Mouse (Mus musculus): Measurements from ENCODE around the gene Afap1l2. TPM values are rescaled to one million over a fixed set of nuclear protein-coding genes. Genes with fewer than 3 reads are reported as not detected.
A peak's percentile ranks its signal among the peaks of the same experiment; 100 is the strongest.

The Afap1l2 gene
- total RNA-seq, 2 experiments from 2014 or later: 7.9 to 8.4 TPM

DNA sequence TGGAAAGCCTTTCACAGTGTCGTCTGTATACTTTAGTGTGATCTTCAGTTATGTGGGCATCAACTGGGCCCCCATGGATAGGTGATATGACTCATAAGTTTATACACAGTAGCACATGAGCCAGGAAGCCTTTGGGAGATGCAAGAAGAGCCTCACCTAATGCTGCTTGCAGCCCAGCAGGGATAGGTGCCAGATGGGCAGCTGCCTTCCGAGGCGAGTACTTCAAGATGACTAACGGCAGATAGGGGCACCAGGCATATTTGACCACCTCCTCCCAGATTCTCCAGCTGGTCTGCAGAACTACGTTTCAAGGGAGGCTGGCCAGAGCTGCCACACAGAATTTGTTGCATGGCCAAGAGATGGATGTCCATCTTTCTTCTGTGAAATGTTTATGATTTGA lies 114.7 kb downstream of the Afap1l2 start:
- H3K27ac ChIP-seq: no peak overlapping the region
- intact Hi-C loops (cut with DNase I): no loop called here
- no peak for TF ChIP-seq CTCF (IDR thresholded peaks at IDR 0.05)
- H3K4me3 ChIP-seq: no peak overlapping the region
- DNase-seq (ENCODE audit: extremely low spot score in 1 of 2, low spot score in 2 of 2): no peak

DNA sequence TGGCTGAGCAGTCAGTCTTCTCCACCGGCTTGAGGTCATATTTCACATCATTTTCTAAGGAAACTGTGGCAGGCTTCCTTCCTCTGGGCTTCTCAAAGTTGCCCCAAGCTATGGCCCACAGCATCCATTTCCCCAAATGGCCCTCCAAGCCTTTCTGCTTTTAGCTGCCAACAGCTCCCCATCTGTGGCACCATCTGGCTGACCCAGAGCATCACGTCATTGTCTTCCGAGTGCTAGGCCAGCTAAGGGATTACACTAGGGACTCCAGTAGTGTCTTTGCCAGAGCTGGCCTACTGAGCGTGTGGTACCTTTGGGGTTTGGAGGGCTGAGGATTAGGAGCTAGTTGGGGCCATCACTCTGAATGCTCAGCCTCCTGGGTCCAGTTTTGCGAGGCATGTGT lies 115.4 kb downstream of the Afap1l2 start:
- Histone ChIP-seq H3K27ac (no peak overlapping the region), H3K4me3 (no peak overlapping the region)
- DNase-seq (ENCODE audit: extremely low spot score in 1 of 2, low spot score in 2 of 2): no peak
- intact Hi-C loops (cut with DNase I): no loop called here
- TF ChIP-seq CTCF (IDR thresholded peaks at IDR 0.05): no peak

DNA sequence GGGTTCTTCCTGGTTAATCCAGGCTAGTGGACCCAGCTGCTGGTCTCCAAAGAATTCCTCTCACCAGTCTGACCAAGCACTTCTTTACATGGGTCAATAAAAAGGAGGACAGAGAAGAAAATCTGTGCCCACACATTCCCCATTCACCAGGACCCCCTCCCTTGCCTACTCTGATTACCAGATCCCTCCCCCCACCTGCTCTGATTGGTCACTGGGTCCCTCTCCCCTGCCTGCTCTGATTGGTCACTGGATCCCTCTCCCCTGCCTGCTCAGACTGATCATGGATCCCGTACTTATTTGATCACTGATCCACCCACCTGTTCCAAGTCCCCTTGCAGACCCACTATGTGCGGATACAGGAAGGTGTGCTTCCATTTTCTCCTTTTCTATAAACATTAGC lies 116.6 kb downstream of the Afap1l2 start:
- DNase-seq (ENCODE audit: extremely low spot score in 1 of 2, low spot score in 2 of 2): no peak
- Histone ChIP-seq H3K4me3 (no peak overlapping the region), H3K27ac (no peak overlapping the region)
- no peak for TF ChIP-seq CTCF (IDR thresholded peaks at IDR 0.05)
- intact Hi-C loops (cut with DNase I): no loop called here

DNA sequence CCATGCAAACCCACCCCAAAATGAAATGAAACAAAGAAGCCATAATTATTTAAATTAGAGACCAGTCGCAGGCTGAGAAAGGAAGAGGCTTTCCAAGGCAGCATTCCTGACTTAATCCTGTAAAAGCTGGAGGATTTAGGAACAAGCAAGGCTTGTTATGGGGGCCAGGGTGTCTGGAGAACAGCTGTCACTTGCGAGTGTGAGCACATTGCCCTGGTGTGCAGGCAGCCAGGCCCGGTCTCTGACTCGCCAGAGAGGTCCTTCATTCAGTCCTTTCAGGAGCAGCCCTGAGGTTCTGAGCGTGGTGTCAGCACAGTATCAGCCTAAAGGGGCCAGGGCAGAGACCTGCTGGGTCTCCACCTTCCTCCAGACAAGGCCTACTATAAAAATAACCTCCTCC lies 119.4 kb downstream of the Afap1l2 start:
- no peak for TF ChIP-seq CTCF (IDR thresholded peaks at IDR 0.05)
- no peak overlapping the region for H3K4me3 ChIP-seq
- no peak for DNase-seq (ENCODE audit: extremely low spot score in 1 of 2, low spot score in 2 of 2)
- H3K27ac ChIP-seq: no peak overlapping the region
- intact Hi-C loops (cut with DNase I): no loop called here

DNA sequence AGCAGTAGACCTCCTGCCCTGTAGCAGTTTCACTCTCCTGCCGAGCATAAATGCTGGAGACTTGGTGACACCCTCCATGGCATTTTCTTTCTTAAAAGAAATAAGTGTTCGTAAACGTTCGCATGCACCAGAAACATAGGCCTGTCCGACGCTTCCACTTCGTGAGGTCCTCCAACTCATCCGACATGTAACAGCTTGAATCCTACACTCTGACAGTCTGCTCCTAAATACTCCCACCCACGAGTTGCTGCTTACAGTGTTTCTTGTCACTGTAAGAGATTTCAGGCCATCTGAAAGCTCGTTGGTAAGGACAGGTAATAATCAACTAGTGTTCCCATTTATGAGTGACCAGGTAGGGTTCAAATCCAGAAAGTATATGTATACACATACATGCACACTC lies 120.1 kb downstream of the Afap1l2 start:
- no peak for TF ChIP-seq CTCF (IDR thresholded peaks at IDR 0.05)
- DNase-seq (ENCODE audit: extremely low spot score in 1 of 2, low spot score in 2 of 2): no peak
- Histone ChIP-seq H3K27ac (no peak overlapping the region), H3K4me3 (no peak overlapping the region)
- intact Hi-C loops (cut with DNase I): no loop called here

DNA sequence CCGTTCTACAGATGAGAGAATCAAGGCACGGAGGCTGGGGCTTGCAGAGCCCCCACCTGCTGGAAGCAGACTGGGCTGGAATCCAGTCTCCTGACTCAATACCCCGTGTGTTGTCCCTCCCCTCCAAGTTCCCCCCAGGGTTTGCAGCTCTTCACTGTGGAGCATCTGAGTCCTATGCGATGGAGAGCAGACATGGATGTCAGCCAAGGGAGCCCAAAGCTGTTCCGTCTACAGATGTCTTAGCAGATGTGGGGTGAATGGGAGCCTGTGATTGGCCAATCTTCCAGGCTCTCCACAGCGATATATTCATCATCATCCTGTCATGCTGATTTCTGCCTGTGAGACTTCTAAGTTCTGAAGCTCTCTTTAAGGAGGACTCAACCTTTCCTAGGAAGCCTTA lies 130.7 kb downstream of the Afap1l2 start:
- TF ChIP-seq CTCF (IDR thresholded peaks at IDR 0.05): no peak
- no peak overlapping the region for H3K4me3 ChIP-seq
- no peak overlapping the region for H3K27ac ChIP-seq
- intact Hi-C loops (cut with DNase I): no loop called here
- DNase-seq (ENCODE audit: extremely low spot score in 1 of 2, low spot score in 2 of 2): no peak

DNA sequence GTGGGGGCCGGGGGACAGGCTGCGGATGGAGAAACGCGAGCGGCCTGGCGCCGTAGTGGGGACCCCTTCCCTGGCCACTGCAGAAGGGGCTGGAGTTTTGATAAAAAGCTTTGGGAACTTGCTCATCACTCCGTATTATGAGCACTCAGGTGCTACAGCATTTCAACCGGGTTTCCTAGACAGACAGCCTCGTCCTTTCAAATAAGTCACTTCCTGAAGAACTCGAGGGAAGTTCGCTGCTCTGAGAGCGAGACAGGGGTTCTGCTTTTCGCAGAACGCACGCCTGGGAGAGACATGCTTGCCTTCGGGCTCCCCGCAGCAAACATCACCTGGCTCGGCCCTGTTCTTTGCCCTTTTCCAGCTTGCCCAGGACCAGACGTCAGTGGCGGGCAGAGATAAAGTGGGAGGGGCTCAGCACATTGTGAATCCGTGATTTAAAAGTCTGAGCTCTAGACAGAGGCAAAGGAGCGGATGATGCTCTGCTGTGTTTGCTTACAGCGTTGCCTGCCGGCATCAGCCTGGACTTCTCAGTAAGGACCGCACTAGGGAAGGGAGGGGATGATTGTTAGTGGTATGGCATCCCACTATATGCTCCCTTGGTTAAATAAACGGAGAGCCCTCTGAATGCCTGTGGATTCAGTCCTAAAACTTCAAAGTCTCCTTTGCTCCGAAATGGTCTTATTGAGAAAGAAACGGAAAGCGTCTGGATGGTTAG lies 133.3 kb downstream of the Afap1l2 start:
- intact Hi-C loops (cut with DNase I): no loop called here
- no peak for DNase-seq (ENCODE audit: extremely low spot score in 1 of 2, low spot score in 2 of 2)
- Histone ChIP-seq H3K4me3 (peak overlapping the region; percentile 41), H3K27ac (no peak overlapping the region)
- TF ChIP-seq CTCF (IDR thresholded peaks at IDR 0.05): no peak

DNA sequence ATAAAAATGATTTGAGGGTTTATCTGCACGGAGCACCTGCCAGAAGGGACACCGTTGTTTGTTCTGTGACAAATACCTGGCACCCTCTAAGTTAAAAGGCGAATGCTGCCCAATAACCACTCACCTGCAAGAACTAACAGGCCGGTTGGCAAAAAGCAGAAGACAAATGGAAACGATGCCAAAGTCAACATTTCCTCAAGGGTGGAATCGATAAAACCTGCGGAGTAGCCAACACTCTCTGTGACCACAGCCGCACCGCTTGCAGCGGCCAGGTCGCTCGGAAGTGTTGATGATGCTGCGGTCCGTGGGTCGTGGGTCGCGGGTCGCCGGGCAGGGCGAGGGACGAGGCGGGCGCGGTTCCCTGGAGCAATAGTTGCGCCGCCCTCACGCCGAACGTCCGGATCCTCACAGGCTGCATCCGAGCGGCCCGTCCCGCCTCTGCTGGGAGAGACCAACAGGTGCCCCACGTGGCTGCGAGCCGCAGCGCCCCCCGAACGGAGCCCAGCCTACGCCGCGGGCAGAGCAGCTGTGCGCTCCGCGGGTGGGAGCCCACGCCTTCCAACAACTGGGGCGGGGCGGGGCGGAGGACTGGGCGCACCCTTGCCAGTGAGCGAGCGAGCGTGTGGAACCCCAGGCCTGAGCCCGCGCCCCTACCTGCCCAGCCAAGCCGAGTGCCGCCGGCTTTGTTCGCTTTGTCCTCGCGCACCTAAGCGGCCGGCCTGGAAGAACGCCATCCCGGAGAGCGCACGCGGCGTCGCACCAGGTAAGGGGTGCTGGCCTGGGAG lies 134.0 kb downstream of the Afap1l2 start, which contains the start of gene Vwa2:
TSS of gene Vwa2 (plus strand) at position 434 of the 785 bp plus-strand sequence.
- intact Hi-C loops (cut with DNase I): no loop called here
- Histone ChIP-seq H3K4me3 (peak within 1 kb of the TSS; percentile 41), H3K27ac (no peak within 1 kb of the TSS)
- DNase-seq (ENCODE audit: extremely low spot score in 1 of 2, low spot score in 2 of 2): peak; percentile 18 to 21
- TF ChIP-seq CTCF (IDR thresholded peaks at IDR 0.05): no peak

DNA sequence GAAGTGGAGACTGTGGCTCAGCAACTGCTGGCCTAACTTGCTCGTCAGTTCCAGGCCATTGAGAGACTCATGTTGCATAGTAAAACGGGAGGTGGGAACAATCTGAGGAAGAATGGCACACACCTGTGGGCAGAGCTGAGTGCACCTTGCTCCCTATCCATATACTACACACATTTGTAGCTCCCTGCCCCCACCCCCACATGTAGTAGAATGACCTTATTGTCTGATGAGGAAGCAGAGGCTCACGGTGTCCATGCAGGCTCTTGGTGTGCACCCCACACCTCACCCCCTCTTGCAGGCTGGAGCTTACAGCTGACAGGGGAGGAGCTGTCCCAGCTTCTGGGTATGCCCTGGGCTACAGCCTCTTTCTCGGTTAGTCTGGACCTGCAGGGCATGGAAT lies 140.3 kb downstream of the Afap1l2 start:
- TF ChIP-seq CTCF (IDR thresholded peaks at IDR 0.05): no peak
- intact Hi-C loops (cut with DNase I): no loop called here
- Histone ChIP-seq H3K27ac (no peak overlapping the region), H3K4me3 (no peak overlapping the region)
- no peak for DNase-seq (ENCODE audit: extremely low spot score in 1 of 2, low spot score in 2 of 2)

Other genes starting within 250 kb of the Afap1l2 start
- 10 to 100 TPM; 55.1 to 66.5 TPM for gene Ccdc186, start 186.0 kb downstream of the Afap1l2 start, total RNA-seq (2021)
- under 1 TPM; 0.38 to 0.47 TPM for gene Tdrd1, start 182.0 kb downstream of the Afap1l2 start, total RNA-seq (2021)
- gene Vwa2, start 134.0 kb downstream of the Afap1l2 start, total RNA-seq (2021): not detected